Mouse (Mus musculus) midbrain, postnatal 0 days (tissue): ENCODE data around the gene Dbil5. TPM values are rescaled to one million over a fixed set of nuclear protein-coding genes. Genes with fewer than 3 reads are reported as not detected.

ENCODE experiments used
- ATAC-seq: fragments of 200-750 bp; cut with Nextera tagmentation; 2 replicates; pipeline ENCODE4 v1.8.0; 2017; ENCODE audit warnings: moderate number of reproducible peaks, mild to moderate bottlenecking, moderate TSS enrichment, moderate library complexity; ENCODE audit not compliant: low FRiP score
- DNase-seq: peaks from one replicate; pipeline ENCODE4 v3.0.0-alpha.2; 2015; ENCODE audit warnings: low spot score
- H3K27ac ChIP-seq: fragments of 300-500 bp; sonication (generic); 2 replicates; pipeline ENCODE4 v1.5.1; 2014; ENCODE audit warnings: low read depth, mild to moderate bottlenecking, low read length, mixed read lengths
- H3K27me3 ChIP-seq: fragments of 300-500 bp; sonication (generic); 2 replicates; pipeline ENCODE4 v1.6.1; 2014; ENCODE audit warnings: low read length, control low read depth, mixed read lengths; ENCODE audit not compliant: insufficient read depth
- H3K36me3 ChIP-seq: fragments of 300-500 bp; sonication (generic); 2 replicates; pipeline ENCODE4 v1.6.1; 2014; ENCODE audit warnings: low read length, control low read depth, mixed read lengths; ENCODE audit not compliant: insufficient read depth
- H3K4me1 ChIP-seq: fragments of 300-500 bp; sonication (generic); 2 replicates; pipeline ENCODE4 v1.6.1; 2014; ENCODE audit warnings: mild to moderate bottlenecking, control low read depth, antibody characterized with exemption, low read length, mixed read lengths; ENCODE audit not compliant: insufficient read depth
- H3K4me2 ChIP-seq: fragments of 300-500 bp; sonication (generic); 2 replicates; pipeline ENCODE4 v1.6.1; 2014; ENCODE audit warnings: low read depth, mild to moderate bottlenecking, low read length, mixed read lengths; ENCODE audit not compliant: poor library complexity, severe bottlenecking
- H3K4me3 ChIP-seq: fragments of 300-500 bp; sonication (generic); 2 replicates; pipeline ENCODE4 v1.5.1; 2014; ENCODE audit warnings: low read depth, mild to moderate bottlenecking, low read length, moderate library complexity
- H3K9ac ChIP-seq: fragments of 300-500 bp; sonication (generic); replicated peaks from 2 replicates; pipeline ENCODE4 v1.6.1; 2014; ENCODE audit warnings: mild to moderate bottlenecking, low read length, moderate library complexity, mixed read lengths; ENCODE audit not compliant: poor library complexity, severe bottlenecking
- H3K9me3 ChIP-seq: fragments of 300-500 bp; sonication (generic); 2 replicates; pipeline ENCODE4 v1.6.1; 2016; ENCODE audit warnings: low read length, control low read depth
- CTCF ChIP-seq: IDR thresholded peaks from 2 replicates; pipeline ENCODE4 v1.5.1; 2016; ENCODE audit warnings: antibody characterized with exemption, mild to moderate bottlenecking
- WGBS: fragments of 180-500 bp; shearing (Covaris S2); extraction: QIAGEN DNeasy Blood & Tissue Kit; methylation state at CpG from one replicate; pipeline ENCODE4 v1.1.7; 2014; 5-methylcytosine and 5-hydroxymethylcytosine counted together
- polyA plus RNA-seq: library from polyadenylated mRNA; unstranded; fragments of >200 nt; fragmentation: Nextera tagmentation; extraction: Ambion mirVana; gene quantifications from 2 replicates; pipeline ENCODE4 v1.2.1, GENCODE M21; 2015
- total RNA-seq: library from RNA; depleted of rRNA; stranded (reverse); fragments of >200 nt; gene quantifications from 2 replicates; pipeline ENCODE4 v1.2.3, GENCODE M21; 2014

Dbil5 gene
- total and polyA plus RNA-seq, 2 experiments from 2014 or later: 0.58 TPM; not detected in 1

DNA sequence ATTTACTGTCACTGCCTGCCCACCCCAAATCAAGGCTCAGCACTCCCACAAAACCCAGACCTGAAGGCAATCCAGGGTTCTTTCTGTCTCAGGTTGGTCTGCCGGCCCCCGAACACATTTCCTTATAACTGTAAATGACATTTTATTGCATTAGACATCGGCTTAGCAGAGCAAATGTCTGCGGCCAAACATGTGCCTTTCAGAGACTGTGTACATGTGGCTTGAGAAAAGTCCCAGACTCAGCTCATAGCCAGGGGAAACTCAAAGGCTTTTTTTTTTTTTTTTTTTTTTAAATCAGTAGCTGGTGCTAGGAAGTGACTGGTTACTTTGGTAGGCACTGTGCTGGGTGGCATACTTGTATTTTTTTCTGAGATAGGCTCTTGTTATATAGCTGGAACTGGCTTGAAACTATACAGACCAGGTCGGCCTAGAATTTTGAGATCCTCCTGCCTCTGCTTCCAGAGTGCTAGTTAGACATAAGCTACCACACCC lies 1.3 kb upstream of the Dbil5 start:
- Histone ChIP-seq H3K27ac (no peak overlapping the region), H3K27me3 (no peaks in the 10 kb centered on the region), H3K9ac (no peak overlapping the region), H3K9me3 (no peaks in the 10 kb centered on the region), H3K4me3 (no peak overlapping the region), H3K4me2 (no peak overlapping the region), H3K4me1 (no peaks in the 10 kb centered on the region), H3K36me3 (peaks cover 10% of the 10 kb centered on the region; the same call in 1 of the 2 replicates)
- ATAC-seq: no peak
- 96% methylated on average over 5 of the region's 5 CpGs for WGBS
- no peak for TF ChIP-seq CTCF
- DNase-seq: no peak

DNA sequence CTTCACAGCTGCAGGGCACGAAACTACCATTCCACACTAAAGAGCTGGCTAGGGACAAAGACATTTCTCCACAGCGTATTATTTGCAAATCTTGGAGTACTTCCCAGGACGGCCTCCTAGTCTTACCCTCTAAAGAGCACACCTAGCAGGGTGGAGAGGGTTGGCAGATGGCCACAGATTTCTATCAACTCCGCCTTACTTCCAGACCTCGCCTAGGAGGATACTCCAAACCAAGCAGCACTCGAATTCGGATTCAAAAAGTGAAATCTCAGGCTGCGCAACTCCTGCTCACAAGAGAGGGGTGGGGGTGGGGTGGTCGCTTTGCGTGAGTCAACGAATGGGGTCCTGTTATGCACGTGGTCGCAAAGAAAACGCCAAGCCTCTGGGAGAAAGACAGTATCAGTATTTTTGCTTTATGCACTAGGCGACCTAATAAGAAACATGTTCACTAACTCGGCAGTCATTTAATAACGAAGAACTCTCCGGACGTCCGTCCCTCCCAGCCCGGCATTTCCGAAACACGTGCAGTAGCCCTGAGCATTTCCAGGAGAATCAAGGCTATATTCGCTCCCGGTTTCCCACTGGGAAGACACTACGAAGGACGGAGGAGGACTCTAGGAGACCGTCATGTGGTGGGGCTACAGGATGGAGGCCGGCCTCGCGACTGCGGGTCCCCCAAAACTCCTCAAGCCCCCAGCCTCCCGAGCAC lies 573 bp upstream of the Dbil5 start:
- ATAC-seq (peak; percentile 84), DNase-seq (peak; percentile 41)
- 2% methylated on average over 33 of the region's 33 CpGs for WGBS
- no peak for TF ChIP-seq CTCF
- peak overlapping the region; percentile 89 for H3K27ac ChIP-seq
- H3K9me3 ChIP-seq: no peaks in the 10 kb centered on the region
- no peaks in the 10 kb centered on the region for H3K4me1 ChIP-seq
- H3K36me3 ChIP-seq: peaks cover 13% of the 10 kb centered on the region
- H3K27me3 ChIP-seq: no peaks in the 10 kb centered on the region
- peak overlapping the region; percentile 77 for H3K4me3 ChIP-seq
- H3K9ac ChIP-seq: peak overlapping the region; percentile 91
- H3K4me2 ChIP-seq: peak overlapping the region; percentile 80

DNA sequence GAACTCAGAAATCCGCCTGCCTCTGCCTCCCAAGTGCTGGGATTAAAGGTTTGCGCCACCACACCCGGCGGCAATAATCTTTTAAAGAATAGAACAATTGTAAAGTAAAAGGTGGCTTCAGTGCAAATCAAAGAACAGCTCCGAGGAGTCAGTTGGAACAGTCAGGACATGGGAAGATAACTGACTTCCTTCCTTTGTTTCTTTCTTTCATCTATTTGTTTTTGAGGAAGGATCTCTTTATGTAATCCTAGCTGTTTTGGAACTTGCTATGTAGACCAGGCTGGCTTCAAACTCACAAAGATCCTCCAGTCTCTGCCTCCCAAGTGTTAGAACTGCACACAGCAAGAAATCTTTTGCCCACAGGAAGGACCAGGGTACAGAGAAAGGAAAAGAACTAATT lies 7.2 kb downstream of the Dbil5 start:
- Histone ChIP-seq H3K9me3 (no peaks in the 10 kb centered on the region), H3K9ac (no peak overlapping the region), H3K27ac (no peak overlapping the region), H3K4me2 (no peak overlapping the region), H3K27me3 (no peaks in the 10 kb centered on the region), H3K4me1 (no peaks in the 10 kb centered on the region), H3K4me3 (no peak overlapping the region), H3K36me3 (peaks cover 13% of the 10 kb centered on the region; the same call in 1 of the 2 replicates)
- no peak for DNase-seq
- ATAC-seq: no peak
- TF ChIP-seq CTCF: no peak
- WGBS: 91% methylated on average over 5 of the region's 5 CpGs

DNA sequence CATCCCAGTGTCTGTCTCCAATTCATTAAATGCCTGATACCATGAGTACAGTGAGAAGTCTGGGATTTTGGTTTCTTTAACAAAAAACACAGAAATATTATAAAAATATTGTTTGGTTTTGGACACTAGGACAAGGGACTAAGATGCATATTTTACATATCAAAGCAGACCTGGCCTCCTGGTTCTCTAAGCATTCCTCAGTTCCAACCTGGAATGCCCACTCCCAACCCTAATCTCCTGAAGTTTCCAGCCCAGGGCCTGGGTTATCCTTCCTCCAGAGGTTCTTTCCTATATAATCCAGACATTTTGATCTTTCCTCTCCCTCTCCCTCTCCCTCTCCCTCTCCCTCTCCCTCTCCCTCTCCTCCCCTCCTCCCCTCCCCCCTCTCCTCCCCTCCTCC lies 7.6 kb downstream of the Dbil5 start:
- TF ChIP-seq CTCF: no peak
- no peaks in the 10 kb centered on the region for H3K4me1 ChIP-seq
- peaks cover 13% of the 10 kb centered on the region; the same call in 1 of the 2 replicates for H3K36me3 ChIP-seq
- H3K4me2 ChIP-seq: no peak overlapping the region
- ATAC-seq: no peak
- DNase-seq: no peak
- H3K9me3 ChIP-seq: no peaks in the 10 kb centered on the region
- no peak overlapping the region for H3K27ac ChIP-seq
- H3K4me3 ChIP-seq: no peak overlapping the region
- no peak overlapping the region for H3K9ac ChIP-seq
- no peaks in the 10 kb centered on the region for H3K27me3 ChIP-seq

DNA sequence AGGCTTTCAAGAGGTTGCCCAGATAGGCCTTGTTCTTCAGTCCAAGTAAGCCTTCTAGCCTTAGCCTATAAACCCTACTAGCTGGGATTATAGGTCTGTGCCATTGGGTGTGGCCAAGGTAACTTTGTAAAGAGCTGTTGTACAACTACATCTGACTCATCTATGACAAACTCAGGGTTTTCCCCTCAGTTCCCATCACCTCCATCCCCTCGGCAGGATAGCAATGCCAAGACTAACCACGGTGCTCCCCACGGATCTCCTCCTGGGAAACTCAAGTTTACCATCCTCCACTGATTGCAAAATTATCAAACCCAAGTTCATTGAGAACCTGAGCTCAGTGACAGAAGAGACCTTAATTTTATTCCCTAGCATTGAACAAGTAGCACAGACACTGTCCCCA lies 18.7 kb downstream of the Dbil5 start:
- ATAC-seq: no peak
- no peak overlapping the region for H3K4me3 ChIP-seq
- H3K27ac ChIP-seq: no peak overlapping the region
- H3K4me2 ChIP-seq: no peak overlapping the region
- no peaks in the 10 kb centered on the region for H3K27me3 ChIP-seq
- H3K9ac ChIP-seq: no peak overlapping the region
- TF ChIP-seq CTCF: no peak
- H3K9me3 ChIP-seq: no peaks in the 10 kb centered on the region
- H3K4me1 ChIP-seq: no peaks in the 10 kb centered on the region
- WGBS: 92% methylated on average over 3 of the region's 3 CpGs
- DNase-seq: no peak
- H3K36me3 ChIP-seq: peaks cover 61% of the 10 kb centered on the region

DNA sequence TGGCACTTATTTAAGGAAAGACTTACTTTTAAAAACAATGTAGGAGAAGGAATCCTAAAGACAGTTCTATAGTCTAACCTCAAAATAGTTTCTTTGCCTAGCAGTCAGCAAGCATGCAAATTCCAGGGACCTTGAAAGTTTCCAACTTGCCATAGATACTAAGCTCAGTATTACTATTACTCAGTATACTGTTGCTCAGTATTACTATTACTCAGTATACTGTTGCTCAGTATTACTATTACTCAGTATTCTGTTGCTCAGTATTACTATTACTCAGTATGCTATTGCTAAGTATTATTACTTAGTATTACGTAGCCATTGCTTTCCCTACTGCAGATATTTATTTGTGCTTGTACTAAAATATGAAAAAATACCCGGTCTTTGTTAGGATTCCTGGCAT lies 22.3 kb downstream of the Dbil5 start:
- H3K36me3 ChIP-seq: peaks cover 32% of the 10 kb centered on the region
- H3K4me2 ChIP-seq: no peak overlapping the region
- H3K9me3 ChIP-seq: no peaks in the 10 kb centered on the region
- no peak overlapping the region for H3K27ac ChIP-seq
- no peaks in the 10 kb centered on the region for H3K27me3 ChIP-seq
- no peak overlapping the region for H3K4me3 ChIP-seq
- H3K4me1 ChIP-seq: peaks cover 5% of the 10 kb centered on the region; the same call in 1 of the 2 replicates
- WGBS: 99% methylated on average over 2 of the region's 2 CpGs
- no peak for TF ChIP-seq CTCF
- ATAC-seq (no peak), DNase-seq (no peak)
- no peak overlapping the region for H3K9ac ChIP-seq
